In genomic region chr3:37916281-37916680, GRCm38 (mm10) we compare ENCODE assay signal across 21 mouse cellular contexts.
DNase-seq lines count a peak whose midpoint lies in the region; ATAC-seq and TF ChIP-seq lines count a peak whose summit lies in the region.
"Had no signal": no experiment of that assay in that cellular context is flagged by ENCODE, and none has a peak within 500 bp of the region (broad histone marks: within the 10 kb centered on the region; RNA-seq: fewer than 3 reads in every experiment).

No protein-coding gene starts in this region.

- WGBS in heart, adult 2 months: 77% methylated on average over 3 of the region's 3 CpGs
- WGBS in kidney, embryonic 14.5 days: 45% methylated on average over 3 of the region's 3 CpGs
- 68% methylated on average over 3 of the region's 3 CpGs for WGBS in midbrain, embryonic 11.5 days
- WGBS in midbrain, embryonic 14.5 days: 67% methylated on average over 3 of the region's 3 CpGs
- WGBS in forebrain, postnatal 0 days: 61% methylated on average over 3 of the region's 3 CpGs

- H3ac ChIP-seq in myocyte (ENCODE audit: control insufficient read depth, insufficient read length): no peak overlapping the region

- no peaks in the 10 kb centered on the region for H3K27me3 ChIP-seq in heart, adult 2 months (ENCODE audit: control insufficient read depth, insufficient read depth, low read length)
- no peaks in the 10 kb centered on the region for H3K27me3 ChIP-seq in kidney, embryonic 14.5 days (ENCODE audit: control insufficient read depth, insufficient read depth, low read length)
- H3K27me3 ChIP-seq in midbrain, embryonic 11.5 days (ENCODE audit: control insufficient read depth, insufficient read depth, low read length): no peaks in the 10 kb centered on the region
- H3K27me3 ChIP-seq in midbrain, embryonic 14.5 days (ENCODE audit: control insufficient read depth, insufficient read depth, low read length): no peaks in the 10 kb centered on the region
- no peaks in the 10 kb centered on the region for H3K27me3 ChIP-seq in myocyte (ENCODE audit: control insufficient read depth, insufficient read depth, insufficient read length)
- H3K27me3 ChIP-seq in forebrain, postnatal 0 days (ENCODE audit: insufficient read depth, low read length): no peaks in the 10 kb centered on the region
- H3K27me3 ChIP-seq: forebrain, embryonic 13.5 days; limb, embryonic 12.5 days; liver, embryonic 15.5 days had no signal

- no peaks in the 10 kb centered on the region for H3K36me3 ChIP-seq in heart, adult 2 months (ENCODE audit: control insufficient read depth, insufficient read depth, low read length)
- H3K36me3 ChIP-seq in kidney, embryonic 14.5 days (ENCODE audit: control insufficient read depth, insufficient read depth, low read length): no peaks in the 10 kb centered on the region
- H3K36me3 ChIP-seq in midbrain, embryonic 11.5 days (ENCODE audit: control insufficient read depth, insufficient read depth, low read length): no peaks in the 10 kb centered on the region
- no peaks in the 10 kb centered on the region for H3K36me3 ChIP-seq in midbrain, embryonic 14.5 days (ENCODE audit: control insufficient read depth, insufficient read depth, low read length)
- no peaks in the 10 kb centered on the region for H3K36me3 ChIP-seq in myocyte (ENCODE audit: control insufficient read depth, insufficient read depth)
- H3K36me3 ChIP-seq in forebrain, postnatal 0 days (ENCODE audit: insufficient read depth): no peaks in the 10 kb centered on the region
- H3K36me3 ChIP-seq: hindbrain, embryonic 12.5 days; limb, embryonic 12.5 days; liver, embryonic 15.5 days had no signal

- H3K9ac ChIP-seq in heart, adult 2 months (ENCODE audit: low read depth, low read length): no peak overlapping the region
- H3K9ac ChIP-seq in kidney, embryonic 14.5 days (ENCODE audit: low read depth, low read length): no peak overlapping the region
- H3K9ac ChIP-seq in midbrain, embryonic 11.5 days (ENCODE audit: low read length): no peak overlapping the region
- no peak overlapping the region for H3K9ac ChIP-seq in midbrain, embryonic 14.5 days (replicated peaks; ENCODE audit: low read length)
- H3K9ac ChIP-seq in forebrain, postnatal 0 days: no peak overlapping the region
- H3K9ac ChIP-seq: forebrain, embryonic 13.5 days; hindbrain, embryonic 12.5 days; limb, embryonic 12.5 days; liver, embryonic 15.5 days; lung, embryonic 14.5 days had no signal

- TF ChIP-seq EP300 in heart, adult 2 months (IDR thresholded peaks at IDR 0.05; ENCODE audit: insufficient read depth, low read depth, low read length): no peak

- no peaks in the 10 kb centered on the region for H3K9me3 ChIP-seq in kidney, embryonic 14.5 days (ENCODE audit: control insufficient read depth, low read length)
- no peaks in the 10 kb centered on the region for H3K9me3 ChIP-seq in midbrain, embryonic 11.5 days (ENCODE audit: control insufficient read depth, low read length)
- H3K9me3 ChIP-seq in midbrain, embryonic 14.5 days (ENCODE audit: control insufficient read depth, low read length): no peaks in the 10 kb centered on the region
- H3K9me3 ChIP-seq in forebrain, postnatal 0 days (ENCODE audit: low read length): no peaks in the 10 kb centered on the region
- H3K9me3 ChIP-seq: forebrain, embryonic 13.5 days; hindbrain, embryonic 12.5 days; limb, embryonic 12.5 days; liver, embryonic 15.5 days had no signal

- DNase-seq in heart, adult 2 months: no peak
- no peak for DNase-seq in heart, adult 8-10 months (ENCODE audit: low spot score)
- DNase-seq in kidney, postnatal 25 days: no peak
- DNase-seq in midbrain, embryonic 11.5 days (ENCODE audit: low spot score, missing footprints): peak; percentile 77
- no peak for DNase-seq in midbrain, embryonic 14.5 days
- no peak for DNase-seq in forebrain, postnatal 0 days
- DNase-seq: adrenal gland, postnatal 36 days; cerebellum, adult 2 months; cerebellum, postnatal 14 days; gastrocnemius, postnatal 36 days; lung, postnatal 14 days; thymus, adult 2 months; thymus, postnatal 4 days had no signal

- intact Hi-C loops in heart, adult 2 months (cut with DNase I): no loop called here

- no peak overlapping the region for H3K4me3 ChIP-seq in heart, adult 2 months
- no peak overlapping the region for H3K4me3 ChIP-seq in kidney, embryonic 14.5 days (ENCODE audit: low read length)
- no peak overlapping the region for H3K4me3 ChIP-seq in midbrain, embryonic 11.5 days (ENCODE audit: low read depth, low read length)
- H3K4me3 ChIP-seq in midbrain, embryonic 14.5 days (replicated peaks; ENCODE audit: low read depth, low read length): no peak overlapping the region
- H3K4me3 ChIP-seq in myocyte: no peak overlapping the region
- no peak overlapping the region for H3K4me3 ChIP-seq in forebrain, postnatal 0 days (ENCODE audit: low read depth, low read length)
- H3K4me3 ChIP-seq: forebrain, embryonic 13.5 days; hindbrain, embryonic 12.5 days; left cerebral cortex, adult 2 months; limb, embryonic 12.5 days; liver, embryonic 15.5 days had no signal

- no peak for TF ChIP-seq POLR2A in heart, adult 2 months (IDR thresholded peaks at IDR 0.05; ENCODE audit: insufficient read depth, low read depth, low read length)
- TF ChIP-seq POLR2A in myocyte (IDR thresholded peaks at IDR 0.05; ENCODE audit: insufficient read length, low read depth): no peak

- no peak for ATAC-seq in kidney, embryonic 14.5 days (ENCODE audit: low FRiP score, low TSS enrichment)
- no peak for ATAC-seq in midbrain, embryonic 11.5 days (ENCODE audit: low FRiP score)
- no peak for ATAC-seq in midbrain, embryonic 14.5 days (ENCODE audit: low FRiP score, low TSS enrichment)
- no peak for ATAC-seq in forebrain, postnatal 0 days
- ATAC-seq: forebrain, embryonic 13.5 days had no signal

- no peaks in the 10 kb centered on the region for H3K79me2 ChIP-seq in heart, adult 2 months (replicated peaks; ENCODE audit: control insufficient read depth, insufficient read depth, low read length)
- H3K79me2 ChIP-seq in myocyte (ENCODE audit: control insufficient read depth, insufficient read depth): no peaks in the 10 kb centered on the region

- TF ChIP-seq CTCF in heart, adult 2 months (IDR thresholded peaks at IDR 0.05): no peak
- TF ChIP-seq CTCF in forebrain, postnatal 0 days (IDR thresholded peaks at IDR 0.05; ENCODE audit: low read depth): no peak

- no peaks in the 10 kb centered on the region; the same call in 1 of the 2 replicates for H3K4me1 ChIP-seq in heart, adult 2 months (ENCODE audit: control insufficient read depth, insufficient read depth, low read length)
- peaks cover 12% of the 10 kb centered on the region for H3K4me1 ChIP-seq in kidney, embryonic 14.5 days (ENCODE audit: control insufficient read depth, insufficient read depth, low read length)
- H3K4me1 ChIP-seq in midbrain, embryonic 11.5 days (ENCODE audit: control insufficient read depth, insufficient read depth, low read length): no peaks in the 10 kb centered on the region; the same call in 1 of the 2 replicates
- 0 out of 2 replicates have a peak, but pooled peaks cover 4% of the 10 kb centered on the region for H3K4me1 ChIP-seq in midbrain, embryonic 14.5 days (ENCODE audit: control insufficient read depth, insufficient read depth, low read length)
- no peaks in the 10 kb centered on the region for H3K4me1 ChIP-seq in forebrain, postnatal 0 days (ENCODE audit: insufficient read depth)
- H3K4me1 ChIP-seq: forebrain, embryonic 13.5 days; liver, embryonic 15.5 days had no signal

- H3K27ac ChIP-seq in heart, adult 2 months: peak overlapping the region; percentile 39
- H3K27ac ChIP-seq in kidney, embryonic 14.5 days (ENCODE audit: low read depth, low read length): peak overlapping the region; percentile 17; the same call in 1 of the 2 replicates
- no peak overlapping the region for H3K27ac ChIP-seq in midbrain, embryonic 11.5 days (ENCODE audit: low read depth, low read length)
- H3K27ac ChIP-seq in midbrain, embryonic 14.5 days (replicated peaks; ENCODE audit: low read depth, low read length): no peak overlapping the region
- H3K27ac ChIP-seq in forebrain, postnatal 0 days (ENCODE audit: low read depth, low read length): no peak overlapping the region
- H3K27ac ChIP-seq: forebrain, embryonic 13.5 days; hindbrain, embryonic 12.5 days; left cerebral cortex, adult 2 months; limb, embryonic 12.5 days; liver, embryonic 15.5 days had no signal

- H3K4me2 ChIP-seq in kidney, embryonic 14.5 days (replicated peaks; ENCODE audit: low read depth, low read length): no peak overlapping the region
- no peak overlapping the region for H3K4me2 ChIP-seq in midbrain, embryonic 11.5 days
- H3K4me2 ChIP-seq in midbrain, embryonic 14.5 days (ENCODE audit: low read length): no peak overlapping the region
- H3K4me2 ChIP-seq in myocyte (ENCODE audit: low read depth): peak overlapping the region; percentile 30
- no peak overlapping the region for H3K4me2 ChIP-seq in forebrain, postnatal 0 days (ENCODE audit: low read depth)
- H3K4me2 ChIP-seq: forebrain, embryonic 13.5 days; limb, embryonic 12.5 days; liver, embryonic 15.5 days had no signal

TF ChIP-seq in myocyte, 11 proteins besides CTCF, POLR2A, EP300 and RAD21:
- no peak for TF ChIP-seq TCF12 (IDR thresholded peaks at IDR 0.05; ENCODE audit: insufficient read depth, poor library complexity, severe bottlenecking)
- TF ChIP-seq REST (IDR thresholded peaks at IDR 0.05; ENCODE audit: insufficient read depth, insufficient read length): no peak
- no peak for TF ChIP-seq SRF (IDR thresholded peaks at IDR 0.05; ENCODE audit: control insufficient read depth, insufficient read length, low read depth)
- TF ChIP-seq E2F4 (IDR thresholded peaks at IDR 0.05; ENCODE audit: insufficient read depth): no peak
- no peak for TF ChIP-seq POLR2AphosphoS2 (IDR thresholded peaks at IDR 0.05; ENCODE audit: insufficient read length, low read depth)
- TF ChIP-seq CEBPB (IDR thresholded peaks at IDR 0.05; ENCODE audit: insufficient read depth, poor library complexity, severe bottlenecking): no peak
- TF ChIP-seq TCF3 (IDR thresholded peaks at IDR 0.05; ENCODE audit: insufficient read length, low read depth): no peak
- no peak for TF ChIP-seq MYOD1 (IDR thresholded peaks at IDR 0.05; ENCODE audit: control insufficient read depth in 1 of 3, insufficient read length in 2 of 3, low read depth in 2 of 3)
- TF ChIP-seq MYOG (IDR thresholded peaks at IDR 0.05; ENCODE audit: control insufficient read depth in 1 of 3, insufficient read depth in 1 of 3, insufficient read length in 2 of 3, low read depth in 2 of 3): no peak
- no peak for TF ChIP-seq MAX (IDR thresholded peaks at IDR 0.05; ENCODE audit: low read depth)
- no peak for TF ChIP-seq USF1 (IDR thresholded peaks at IDR 0.05; ENCODE audit: low read depth)

Comparison
In these comparisons a context has a peak if more than half of its experiments do, and no peak if none do; other contexts are left out.
1. H3K27ac ChIP-seq: peak in heart, adult 2 months (single experiment) and kidney, embryonic 14.5 days (single experiment); none in midbrain, embryonic 11.5 days (single experiment), midbrain, embryonic 14.5 days (single experiment) and forebrain, postnatal 0 days (single experiment).